Mouse (Mus musculus) heart, embryonic 16.5 days (tissue): ENCODE measurements around the gene Lef1. TPM values are rescaled to one million over a fixed set of nuclear protein-coding genes. Genes with fewer than 3 reads are reported as not detected.

Experiments
- ATAC-seq: fragments of 200-750 bp; cut with Nextera tagmentation; replicated peaks from 2 replicates; pipeline ENCODE4 v1.8.0; 2017; ENCODE audit warnings: moderate number of reproducible peaks; ENCODE audit not compliant: insufficient read depth, low FRiP score; ENCODE audit errors: extremely low read depth
- H3K27ac ChIP-seq: fragments of 300-500 bp; sonication (generic); 2 replicates; pipeline ENCODE4 v1.5.1; 2014; ENCODE audit warnings: mild to moderate bottlenecking, low read length, control low read depth, moderate library complexity
- H3K27me3 ChIP-seq: fragments of 300-500 bp; sonication (generic); 2 replicates; pipeline ENCODE4 v1.6.1; 2014; ENCODE audit warnings: low read length, mixed read lengths; ENCODE audit not compliant: control insufficient read depth, insufficient read depth
- H3K36me3 ChIP-seq: fragments of 300-500 bp; sonication (generic); 2 replicates; pipeline ENCODE4 v1.6.1; 2014; ENCODE audit not compliant: control insufficient read depth, insufficient read depth
- H3K4me1 ChIP-seq: fragments of 300-500 bp; sonication (generic); 2 replicates; pipeline ENCODE4 v1.6.1; 2014; ENCODE audit warnings: low read length, mixed read lengths; ENCODE audit not compliant: control insufficient read depth, insufficient read depth
- H3K4me2 ChIP-seq: fragments of 300-500 bp; sonication (generic); 2 replicates; pipeline ENCODE4 v1.6.1; 2014; ENCODE audit warnings: low read depth, mild to moderate bottlenecking, control low read depth, low read length
- H3K4me3 ChIP-seq: fragments of 300-500 bp; sonication (generic); 2 replicates; pipeline ENCODE4 v1.5.1; 2014; ENCODE audit warnings: mild to moderate bottlenecking, control low read depth, low read length
- H3K9ac ChIP-seq: fragments of 300-500 bp; sonication (generic); 2 replicates; pipeline ENCODE4 v1.6.1; 2014; ENCODE audit warnings: low read length, control low read depth
- H3K9me3 ChIP-seq: fragments of 300-500 bp; sonication (generic); replicated peaks from 2 replicates; pipeline ENCODE4 v1.6.1; 2016; ENCODE audit warnings: low read length; ENCODE audit not compliant: control insufficient read depth
- WGBS: fragments of 180-500 bp; shearing (Covaris S2); extraction: QIAGEN DNeasy Blood & Tissue Kit; methylation state at CpG from one replicate; pipeline ENCODE4 v1.1.7; 2014; 5-methylcytosine and 5-hydroxymethylcytosine counted together
- polyA plus RNA-seq: library from polyadenylated mRNA; unstranded; fragments of >200 nt; fragmentation: Nextera tagmentation; extraction: Ambion mirVana; gene quantifications from 2 replicates; pipeline ENCODE4 v1.2.1, GENCODE M21; 2015

Lef1 gene
- polyA plus RNA-seq, 1 experiment from 2014 or later: 38.4 TPM

- ATAC-seq: no peak
- no peaks in the 10 kb centered on the region for H3K27me3 ChIP-seq
- no peak overlapping the region for H3K4me3 ChIP-seq
- 86% methylated on average over 4 of the region's 4 CpGs for WGBS
- H3K4me2 ChIP-seq: no peak overlapping the region
- H3K4me1 ChIP-seq: no peaks in the 10 kb centered on the region
- H3K27ac ChIP-seq: no peak overlapping the region
- H3K9ac ChIP-seq: no peak overlapping the region
- H3K36me3 ChIP-seq: 0 out of 2 replicates have a peak, but pooled peaks cover 2% of the 10 kb centered on the region
- no peaks in the 10 kb centered on the region for H3K9me3 ChIP-seq
Observed at GRCm38 (mm10) chr3:131126438-131126837, 16.2 kb downstream of the Lef1 start.

GRCm38 (mm10) chr3:131134003-131134402 lies 23.7 kb downstream of the Lef1 start:
- Histone ChIP-seq H3K4me3 (no peak overlapping the region), H3K9ac (no peak overlapping the region), H3K9me3 (no peaks in the 10 kb centered on the region), H3K27me3 (no peaks in the 10 kb centered on the region), H3K4me2 (no peak overlapping the region), H3K4me1 (peaks cover 14% of the 10 kb centered on the region), H3K27ac (no peak overlapping the region), H3K36me3 (no peaks in the 10 kb centered on the region)
- WGBS: 55% methylated on average over 9 of the region's 9 CpGs
- no peak for ATAC-seq

GRCm38 (mm10) chr3:131135434-131135833 lies 25.2 kb downstream of the Lef1 start:
- WGBS: 80% methylated on average over 9 of the region's 9 CpGs
- H3K36me3 ChIP-seq: no peaks in the 10 kb centered on the region
- no peak overlapping the region for H3K4me2 ChIP-seq
- no peaks in the 10 kb centered on the region for H3K9me3 ChIP-seq
- H3K4me3 ChIP-seq: no peak overlapping the region
- H3K27me3 ChIP-seq: no peaks in the 10 kb centered on the region
- H3K27ac ChIP-seq: no peak overlapping the region
- no peak overlapping the region for H3K9ac ChIP-seq
- ATAC-seq: no peak
- H3K4me1 ChIP-seq: peaks cover 26% of the 10 kb centered on the region

- peaks cover 26% of the 10 kb centered on the region for H3K4me1 ChIP-seq
- H3K36me3 ChIP-seq: no peaks in the 10 kb centered on the region
- H3K9me3 ChIP-seq: no peaks in the 10 kb centered on the region
- no peak overlapping the region for H3K9ac ChIP-seq
- peak; percentile 28; the same call in 1 of the 2 replicates for ATAC-seq
- H3K27ac ChIP-seq: no peak overlapping the region
- no peak overlapping the region for H3K4me2 ChIP-seq
- H3K27me3 ChIP-seq: no peaks in the 10 kb centered on the region
- 18% methylated on average over 8 of the region's 8 CpGs for WGBS
- no peak overlapping the region for H3K4me3 ChIP-seq
Observed at GRCm38 (mm10) chr3:131136455-131136854, 26.2 kb downstream of the Lef1 start.

GRCm38 (mm10) chr3:131137119-131137781 lies 27.0 kb downstream of the Lef1 start:
- peaks cover 26% of the 10 kb centered on the region for H3K4me1 ChIP-seq
- no peak for ATAC-seq
- H3K9ac ChIP-seq: no peak overlapping the region
- H3K36me3 ChIP-seq: no peaks in the 10 kb centered on the region
- 61% methylated on average over 18 of the region's 18 CpGs for WGBS
- H3K4me3 ChIP-seq: no peak overlapping the region
- no peaks in the 10 kb centered on the region for H3K9me3 ChIP-seq
- H3K4me2 ChIP-seq: no peak overlapping the region
- no peak overlapping the region for H3K27ac ChIP-seq
- H3K27me3 ChIP-seq: no peaks in the 10 kb centered on the region

GRCm38 (mm10) chr3:131138224-131138623 lies 28.0 kb downstream of the Lef1 start:
- Histone ChIP-seq H3K36me3 (no peaks in the 10 kb centered on the region), H3K4me2 (no peak overlapping the region), H3K9me3 (no peaks in the 10 kb centered on the region), H3K27ac (no peak overlapping the region), H3K27me3 (peaks cover 3% of the 10 kb centered on the region; the same call in 1 of the 2 replicates), H3K4me3 (no peak overlapping the region), H3K9ac (no peak overlapping the region), H3K4me1 (peaks cover 26% of the 10 kb centered on the region)
- ATAC-seq: no peak
- WGBS: 51% methylated on average over 9 of the region's 9 CpGs

GRCm38 (mm10) chr3:131138797-131139196 lies 28.5 kb downstream of the Lef1 start:
- 56% methylated on average over 8 of the region's 8 CpGs for whole genome bisulfite sequencing
- Histone ChIP-seq H3K4me1 (peaks cover 26% of the 10 kb centered on the region), H3K36me3 (no peaks in the 10 kb centered on the region), H3K9ac (no peak overlapping the region), H3K4me3 (no peak overlapping the region), H3K4me2 (peak overlapping the region; percentile 43), H3K27me3 (peaks cover 3% of the 10 kb centered on the region; the same call in 1 of the 2 replicates), H3K9me3 (no peaks in the 10 kb centered on the region), H3K27ac (peak overlapping the region; percentile 85)
- no peak for ATAC-seq

GRCm38 (mm10) chr3:131139345-131140090 lies 29.2 kb downstream of the Lef1 start:
- H3K4me3 ChIP-seq: no peak overlapping the region
- peak overlapping the region; percentile 43 for H3K4me2 ChIP-seq
- WGBS: 18% methylated on average over 14 of the region's 14 CpGs
- peaks cover 26% of the 10 kb centered on the region for H3K4me1 ChIP-seq
- peak overlapping the region; percentile 44; the same call in 1 of the 2 replicates for H3K9ac ChIP-seq
- peaks cover 3% of the 10 kb centered on the region; the same call in 1 of the 2 replicates for H3K27me3 ChIP-seq
- peak overlapping the region; percentile 85 for H3K27ac ChIP-seq
- no peaks in the 10 kb centered on the region for H3K9me3 ChIP-seq
- peak; percentile 56 for ATAC-seq
- H3K36me3 ChIP-seq: no peaks in the 10 kb centered on the region

- H3K9ac ChIP-seq: no peak overlapping the region
- no peaks in the 10 kb centered on the region for H3K9me3 ChIP-seq
- peaks cover 3% of the 10 kb centered on the region; the same call in 1 of the 2 replicates for H3K27me3 ChIP-seq
- H3K36me3 ChIP-seq: no peaks in the 10 kb centered on the region
- H3K4me1 ChIP-seq: peaks cover 26% of the 10 kb centered on the region
- H3K4me2 ChIP-seq: peak overlapping the region; percentile 43; the same call in 1 of the 2 replicates
- no peak for ATAC-seq
- WGBS: 83% methylated on average over 7 of the region's 7 CpGs
- H3K27ac ChIP-seq: peak overlapping the region; percentile 85
- H3K4me3 ChIP-seq: no peak overlapping the region
Observed at GRCm38 (mm10) chr3:131140091-131140462, 29.8 kb downstream of the Lef1 start.
